Mouse (Mus musculus) cerebellum, postnatal 4 days (tissue): ENCODE data around the gene Guca2a.
"Not testable (repeated sequence)": the region's sequence is repeated elsewhere in the genome, so short reads cannot be mapped to it uniquely, and the experiment has no call there.

Source experiments
- DNase-seq, 2 experiments: peaks; one replicate each; pipeline ENCODE4 v3.0.0; 2022; ENCODE audit warnings: low spot score in 2 of 2, mixed read lengths in 1 of 2

The Guca2a gene

DNA sequence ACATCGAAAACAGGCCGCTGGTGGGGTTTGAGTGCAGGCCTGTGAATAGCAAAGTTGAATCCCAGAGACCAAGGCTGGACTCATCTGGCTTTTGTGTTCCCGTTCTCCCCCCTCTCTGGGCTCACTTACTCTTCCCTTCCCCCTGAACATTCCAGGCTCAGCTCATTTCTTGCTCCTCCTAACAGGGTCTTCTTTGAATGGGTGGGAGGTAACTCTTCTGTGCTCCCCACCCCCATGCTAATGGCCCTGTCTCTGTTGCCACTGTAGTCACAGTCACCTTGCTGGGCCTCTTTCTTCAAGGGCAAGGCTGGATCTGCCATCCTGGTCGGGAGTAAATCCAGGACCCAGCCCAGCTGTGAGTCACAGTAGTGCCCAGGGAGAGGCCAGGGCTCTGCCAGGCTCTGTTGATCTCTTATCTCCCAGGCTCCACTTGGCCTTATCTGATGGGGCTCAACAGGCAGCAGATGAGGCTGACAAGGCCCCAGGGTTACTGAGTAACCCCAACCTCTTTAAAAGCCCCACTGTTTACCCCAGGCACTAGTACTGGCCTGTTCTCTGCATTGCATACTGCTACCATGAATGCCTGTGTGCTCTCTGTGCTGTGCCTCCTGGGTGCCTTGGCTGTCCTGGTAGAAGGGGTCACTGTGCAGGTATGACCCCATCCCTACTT is at the start of gene Guca2a:
TSS of gene Guca2a (plus strand) at position 529 of the 670 bp plus-strand sequence.
- DNase-seq = no peak

DNA sequence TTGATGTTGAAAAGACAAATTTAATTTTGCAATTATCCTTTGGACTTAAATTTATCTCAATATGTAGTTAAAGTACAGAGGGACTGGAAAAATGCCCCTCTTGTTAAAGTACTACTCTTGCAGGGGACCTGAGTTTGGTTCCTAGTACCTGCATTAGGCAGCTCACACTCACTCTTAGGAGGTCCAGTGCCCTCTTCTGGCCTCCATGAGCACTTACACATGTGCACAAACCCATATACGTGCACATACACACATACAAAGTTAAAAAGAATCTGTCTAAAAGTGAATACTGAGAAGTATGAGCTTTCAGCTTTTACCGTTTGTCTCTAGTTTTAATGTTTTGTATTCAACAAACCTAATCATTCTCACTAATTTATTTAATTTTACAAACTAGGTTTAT is 49.5 kb upstream of the Guca2a start:
- DNase-seq = no peak

DNA sequence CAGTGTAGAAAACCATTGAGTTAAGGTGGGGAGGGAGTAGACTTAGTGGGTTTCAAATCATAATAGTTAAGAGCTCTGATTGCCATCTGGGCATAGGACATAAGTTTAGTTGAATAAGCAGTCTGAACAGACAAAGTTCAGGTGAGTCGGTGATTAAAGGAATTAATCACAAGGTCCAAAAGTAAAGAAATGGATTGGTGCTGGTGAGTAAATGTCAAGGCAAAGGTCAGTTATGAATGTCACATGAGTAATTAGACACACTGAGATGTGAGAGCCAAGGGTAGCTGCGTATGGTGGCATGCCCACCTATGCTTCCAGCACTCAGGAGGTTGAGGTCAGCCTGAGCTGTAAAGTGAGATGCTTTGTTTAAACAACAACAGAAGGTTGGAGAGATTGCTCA is 48.1 kb upstream of the Guca2a start:
- no peak for DNase-seq

DNA sequence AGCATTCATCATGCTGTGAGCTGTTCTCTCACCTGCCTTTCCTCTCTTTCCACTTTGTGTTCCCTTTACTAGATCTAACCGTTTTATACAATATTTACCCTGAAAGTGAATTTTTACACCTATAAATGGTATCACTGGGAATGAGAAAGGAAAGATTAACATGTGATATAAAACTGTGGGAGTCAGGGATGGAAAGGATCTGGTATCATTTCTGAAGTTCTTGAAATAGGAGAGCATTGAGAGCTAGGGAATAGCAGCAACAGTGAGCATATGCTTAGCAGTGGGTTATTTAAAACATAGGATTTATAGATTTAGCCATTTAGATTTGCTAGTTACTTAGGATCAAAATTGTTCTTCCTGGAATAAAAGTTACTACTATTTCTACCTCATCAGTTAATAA is 47.5 kb upstream of the Guca2a start:
- no peak for DNase-seq

DNA sequence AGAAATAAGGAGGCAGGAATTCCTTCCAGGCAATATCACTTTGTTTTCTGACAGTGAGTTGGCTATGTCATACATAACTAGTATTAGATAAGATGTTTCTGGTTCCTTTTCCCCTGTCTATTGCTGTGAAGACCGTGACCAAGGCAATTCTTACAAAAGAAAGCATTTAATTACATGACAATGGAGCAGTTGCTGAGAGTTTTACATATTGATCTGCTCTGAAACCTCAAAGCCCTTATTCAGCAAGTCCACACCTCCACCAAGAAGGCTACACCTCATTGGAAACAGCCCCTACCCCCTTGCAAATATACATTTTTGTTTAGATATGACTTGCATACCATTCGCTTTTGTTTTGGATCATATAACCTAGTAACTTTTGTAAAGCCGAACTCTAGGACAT is 45.0 kb upstream of the Guca2a start:
- no peak for DNase-seq

DNA sequence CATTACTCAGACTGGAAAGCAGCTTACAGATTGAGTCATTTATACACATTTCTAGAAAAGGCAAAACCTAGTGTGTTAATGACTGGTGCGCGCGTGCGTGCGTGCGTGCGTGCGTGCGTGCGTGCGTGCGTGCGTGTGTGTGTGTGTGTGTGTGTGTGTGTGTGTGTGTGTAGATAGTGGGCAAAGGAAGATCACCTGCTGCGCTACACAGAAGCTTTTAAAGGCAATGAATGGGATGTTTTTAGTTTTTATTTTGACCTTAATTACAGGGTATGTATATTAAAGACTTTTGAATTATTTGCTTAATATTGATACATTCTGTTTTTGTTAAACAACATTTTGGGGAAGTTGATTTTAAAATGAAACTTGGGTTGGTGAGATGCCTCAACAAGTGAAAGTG is 43.2 kb upstream of the Guca2a start:
- DNase-seq = no peak

DNA sequence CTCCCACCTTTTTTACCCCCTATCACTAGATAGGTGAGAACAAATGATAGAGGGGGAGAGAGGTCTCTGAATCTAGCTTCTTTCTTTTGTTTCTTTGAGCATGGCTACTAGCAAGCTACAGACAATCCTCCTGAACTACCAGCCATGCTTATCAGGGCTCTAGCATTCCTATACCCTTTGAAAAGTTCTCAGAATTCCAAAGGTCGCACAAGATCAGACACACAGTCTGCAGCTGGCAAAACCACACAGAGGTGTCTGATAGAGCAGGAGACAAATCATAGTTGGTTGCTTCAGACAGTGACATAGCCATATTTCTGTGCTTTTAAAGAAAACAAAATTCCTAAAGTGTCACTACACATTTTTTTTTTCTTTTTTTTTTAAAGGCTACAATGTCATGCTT is 37.9 kb upstream of the Guca2a start:
- DNase-seq = no peak

DNA sequence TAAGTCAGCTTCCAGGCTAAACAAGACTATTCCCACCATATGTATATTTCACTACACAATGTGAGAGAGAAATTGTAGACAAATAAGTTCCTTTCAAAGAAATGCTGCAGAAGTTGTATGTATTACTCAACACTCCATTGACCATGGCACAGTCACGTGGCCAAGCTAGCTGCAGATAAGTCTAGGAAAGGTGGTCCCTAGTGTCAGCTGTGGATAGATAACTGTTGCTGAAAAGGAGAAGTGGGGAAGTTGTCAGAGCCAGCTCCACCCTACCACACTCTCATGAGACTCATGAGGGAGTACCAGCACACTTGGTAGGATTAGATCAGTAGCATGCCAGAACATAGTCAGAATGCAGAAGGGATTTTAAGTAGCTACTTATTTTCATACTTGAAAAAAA is 28.0 kb upstream of the Guca2a start:
- DNase-seq = no peak

DNA sequence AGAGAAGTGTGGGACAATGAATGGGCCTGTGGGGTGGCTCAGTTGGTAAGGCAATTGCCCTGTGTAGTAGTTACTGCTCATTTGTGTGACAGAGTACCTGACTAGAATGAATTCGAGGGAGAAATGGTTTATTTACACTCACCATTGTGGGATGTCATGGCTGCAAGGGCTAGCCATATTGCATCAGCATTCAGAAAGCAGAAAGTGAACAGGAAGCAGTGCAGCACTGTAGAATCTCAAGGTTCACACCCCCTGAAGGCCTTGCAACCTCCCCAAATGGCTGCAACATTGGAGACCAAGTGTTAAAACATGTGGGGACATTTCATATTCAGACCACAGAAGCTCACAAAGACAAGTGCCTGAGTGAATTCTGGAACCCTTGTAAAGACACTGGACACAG is 23.4 kb upstream of the Guca2a start:
- no peak for DNase-seq

DNA sequence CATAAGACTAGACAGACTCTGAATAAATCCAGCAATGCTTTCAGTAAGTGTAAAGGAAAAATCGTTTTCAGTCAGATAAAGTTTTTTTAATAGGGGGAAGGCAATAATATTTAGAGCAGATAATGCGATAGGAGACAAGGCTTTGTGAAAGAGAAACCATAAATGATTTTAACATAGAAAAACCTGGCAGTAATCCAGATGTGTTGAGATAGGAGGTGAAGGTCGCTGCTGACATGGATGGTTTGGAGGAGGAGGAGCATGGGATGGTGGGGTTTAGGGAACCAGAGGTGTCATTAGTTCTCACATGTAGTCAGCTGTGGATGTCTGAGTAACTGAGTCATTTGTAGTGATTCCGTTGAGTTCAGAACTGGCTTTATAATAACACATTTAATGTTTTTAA is 22.8 kb upstream of the Guca2a start:
- DNase-seq = no peak

DNA sequence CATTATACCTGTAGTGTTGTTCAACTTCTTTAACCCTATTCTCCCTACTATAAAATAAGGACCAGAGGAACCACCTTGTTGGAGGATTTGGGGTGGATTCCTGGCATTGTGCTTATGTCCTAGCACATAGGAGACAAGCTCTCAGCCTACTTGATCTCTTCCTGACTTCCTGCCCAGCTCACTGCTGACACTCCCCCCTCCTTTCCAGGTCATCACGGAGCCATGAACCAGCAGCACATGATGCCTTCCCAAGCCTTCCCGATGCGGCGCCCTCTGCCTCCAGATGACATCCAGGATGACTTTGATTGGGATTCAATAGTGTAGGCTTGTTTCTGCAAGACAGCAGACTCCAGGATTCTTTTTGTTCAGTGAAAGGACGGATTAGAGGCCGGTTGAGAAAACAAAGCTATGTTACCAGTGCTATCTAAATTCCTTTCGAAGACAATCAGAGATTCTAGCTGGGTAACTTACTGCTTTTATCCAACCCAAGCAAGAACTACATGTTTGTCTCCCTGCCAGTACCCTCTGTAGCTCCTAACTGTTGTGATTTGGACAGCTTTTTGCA is 11.3 kb upstream of the Guca2a start:
- no peak for DNase-seq

DNA sequence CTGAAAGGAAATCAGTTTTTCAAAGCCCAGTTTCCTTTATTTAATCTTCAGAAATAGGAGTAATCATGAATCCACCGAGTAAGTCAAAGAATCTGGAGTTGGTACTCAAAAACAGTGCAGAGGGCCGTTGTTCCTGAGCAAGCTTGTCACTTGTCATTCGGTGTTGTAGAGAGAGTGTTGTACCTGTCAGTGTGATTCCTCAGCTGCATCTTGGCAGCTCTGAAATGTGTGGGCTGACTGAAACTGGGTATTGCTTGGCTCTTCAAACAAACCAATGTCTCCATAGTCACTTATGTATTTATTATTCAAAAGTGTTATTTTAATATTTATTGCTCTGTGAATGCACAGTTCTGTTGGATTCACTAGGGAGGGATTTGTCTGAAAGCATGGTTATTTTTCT is 10.6 kb upstream of the Guca2a start:
- DNase-seq = no peak

DNA sequence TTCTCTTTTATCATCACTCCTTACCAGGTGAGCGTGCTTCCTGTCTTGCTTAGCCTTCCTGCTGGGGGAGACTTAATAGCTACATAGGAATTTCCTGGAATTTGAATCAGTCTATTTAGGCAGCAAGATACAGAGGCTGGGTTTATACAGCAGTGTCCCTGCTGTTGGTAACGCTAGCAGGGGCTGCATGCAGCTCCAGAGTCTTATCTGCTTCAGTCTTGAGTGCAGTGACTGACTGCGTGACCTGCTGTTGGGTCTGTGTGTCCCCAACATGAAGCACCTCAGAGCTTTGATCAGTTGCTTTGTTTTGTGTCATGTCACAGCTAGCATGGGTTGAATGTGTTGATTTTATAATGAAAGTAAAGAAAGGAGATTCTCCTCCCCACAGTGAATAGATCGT is 10.2 kb upstream of the Guca2a start:
- DNase-seq = no peak

DNA sequence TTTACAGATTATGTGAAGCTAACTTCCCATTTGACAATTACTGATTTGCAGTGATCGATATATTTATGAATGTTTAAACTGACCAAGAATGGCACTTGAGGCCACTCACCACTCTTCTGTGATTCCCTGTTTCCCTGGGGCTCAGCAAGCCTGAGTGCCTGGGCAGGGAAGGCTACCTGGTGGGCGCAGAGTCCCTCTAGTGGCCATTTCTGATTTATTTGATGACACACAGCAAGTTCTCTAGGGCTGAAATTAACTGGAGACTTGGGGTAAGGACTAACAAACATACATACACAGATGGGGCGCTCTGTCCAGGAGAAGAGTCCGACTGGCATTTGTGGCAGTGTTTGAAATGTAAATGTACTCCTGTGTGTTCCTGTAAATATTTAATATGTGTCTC is 9.1 kb upstream of the Guca2a start:
- DNase-seq = not testable (repeated sequence)

DNA sequence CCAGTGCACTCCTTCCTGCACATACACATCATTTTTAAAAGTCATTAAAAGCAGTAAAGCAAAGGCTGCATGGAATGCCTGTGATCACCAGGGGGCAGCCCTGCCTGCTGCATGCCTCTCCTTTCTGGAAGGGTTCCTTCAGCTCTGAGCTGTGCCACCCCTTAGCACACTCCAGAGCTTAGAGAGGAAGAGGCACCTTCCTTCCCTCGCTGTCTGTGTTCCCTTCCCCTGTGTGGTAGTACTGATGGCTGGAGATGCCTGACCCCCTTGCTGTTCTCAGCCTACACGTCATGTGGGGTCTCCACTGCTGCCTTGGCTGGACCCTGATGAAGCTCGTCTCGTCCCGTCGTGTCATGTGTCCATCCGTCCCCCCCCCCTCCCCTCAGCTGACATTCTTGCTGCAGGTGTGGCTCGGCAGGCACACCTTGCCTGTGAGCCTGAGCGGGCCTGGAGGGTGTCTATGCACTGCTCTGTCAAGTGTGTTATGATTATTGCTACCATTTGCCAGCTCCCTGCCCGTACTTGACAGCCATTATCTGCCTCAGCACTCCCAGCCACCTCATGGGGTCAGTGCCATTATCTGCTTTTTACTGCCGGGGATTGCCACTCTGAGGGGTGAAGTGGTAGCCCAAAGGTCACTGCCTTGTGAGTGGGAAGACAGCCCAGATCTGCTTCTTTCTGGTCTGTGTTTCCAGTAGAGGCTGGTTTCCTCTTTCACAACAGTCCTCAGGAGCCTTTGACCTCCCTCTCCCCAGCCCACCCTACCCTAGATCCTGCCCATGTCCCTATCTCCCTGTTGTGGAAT is 6.2 kb upstream of the Guca2a start:
- peak in 1 of 2 experiments; percentile 38 for DNase-seq

DNA sequence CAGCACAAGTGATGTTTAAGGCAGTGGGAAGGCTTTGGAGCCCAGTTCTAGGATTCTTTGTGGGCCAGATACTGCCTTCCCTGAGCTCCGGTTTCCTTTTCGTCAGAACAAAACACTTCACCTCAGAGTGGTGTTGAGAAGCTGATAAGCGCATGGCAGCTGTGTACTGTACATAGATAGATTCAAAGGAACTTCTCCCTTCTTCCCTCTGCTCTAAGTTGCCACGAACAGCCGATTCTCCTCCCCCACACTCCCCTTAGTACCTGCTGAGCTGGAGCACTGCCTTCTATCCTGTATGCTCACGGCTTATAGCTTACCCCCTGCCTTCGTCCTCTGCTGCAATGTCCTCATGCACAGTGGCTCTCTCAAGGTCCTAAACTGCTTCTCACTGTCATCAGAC is 4.8 kb upstream of the Guca2a start:
- DNase-seq = no peak

DNA sequence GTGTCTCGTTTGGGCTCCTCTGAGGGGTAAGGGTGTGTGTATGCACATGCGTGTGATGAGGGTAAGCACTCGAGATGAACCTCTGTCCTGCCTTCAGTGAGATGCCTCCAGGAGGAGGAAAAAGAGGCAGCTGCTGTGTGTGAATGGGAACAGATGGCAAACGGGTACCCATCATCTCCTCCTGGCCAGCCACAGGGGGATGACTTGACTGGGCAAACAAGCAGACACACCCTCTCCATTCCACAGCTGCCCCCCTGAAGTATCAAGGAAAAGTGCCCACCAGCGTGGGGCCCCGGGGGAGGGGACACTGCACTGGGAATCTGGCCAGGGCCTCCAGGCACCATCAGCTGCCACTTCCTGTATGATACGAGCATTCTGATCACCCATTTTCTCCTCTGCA is 4.2 kb upstream of the Guca2a start:
- DNase-seq = peak in 1 of 2 experiments; percentile 57

DNA sequence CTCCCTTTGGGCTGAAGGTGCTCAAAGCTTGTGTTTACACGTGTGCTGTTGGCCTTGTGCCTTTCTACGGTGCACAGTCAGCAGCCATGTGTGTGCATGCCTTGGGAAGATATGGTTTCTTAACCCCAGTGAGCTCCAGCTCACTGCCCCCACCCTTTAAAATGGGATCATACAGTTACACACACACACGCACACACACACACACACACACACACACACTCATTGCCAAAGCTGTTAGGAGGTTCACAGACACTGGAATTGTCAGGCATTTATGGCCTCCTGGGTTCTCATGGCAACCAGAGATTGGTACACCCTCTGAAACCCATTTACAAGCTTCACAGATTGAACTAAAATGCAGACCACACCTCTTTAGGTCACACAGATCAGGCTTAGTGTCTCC is 3.6 kb upstream of the Guca2a start:
- no peak for DNase-seq

DNA sequence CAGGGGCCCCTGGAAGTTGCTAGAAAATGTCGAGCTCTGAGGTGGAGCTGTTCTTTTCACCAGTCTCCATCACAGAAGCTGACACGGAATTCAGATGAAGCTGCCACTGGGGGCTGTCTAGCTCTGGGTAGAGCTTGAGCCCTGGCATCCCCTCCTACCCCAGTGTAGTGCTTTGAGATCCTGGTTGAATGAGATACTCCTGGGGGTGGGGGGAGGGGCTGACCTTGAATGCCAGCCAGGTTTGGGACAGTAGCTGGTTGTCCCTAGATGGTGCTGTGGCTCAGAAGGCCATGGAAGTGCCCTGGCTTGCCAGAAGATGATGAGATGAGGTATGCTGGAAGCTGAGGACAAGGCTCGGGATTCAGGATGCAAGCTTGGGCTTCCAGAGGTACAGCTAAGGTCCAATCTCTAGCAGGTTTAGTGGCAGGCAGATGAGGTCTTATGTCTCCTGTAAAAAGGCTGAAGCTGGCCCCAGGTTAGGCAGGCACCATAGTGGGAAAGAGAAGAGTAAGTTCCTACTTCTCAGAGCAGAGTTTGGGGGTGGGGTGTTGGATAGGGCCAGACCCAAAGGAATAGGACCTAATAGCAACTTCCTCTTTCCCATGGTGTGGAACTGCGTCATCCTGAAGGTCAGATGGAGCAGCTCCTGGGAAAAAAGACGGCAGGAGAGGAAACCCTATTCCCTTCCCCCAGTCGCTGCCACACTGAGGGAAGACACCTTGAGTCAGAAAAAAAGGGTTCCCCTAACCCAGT is 2.4 kb upstream of the Guca2a start:
- no peak for DNase-seq

DNA sequence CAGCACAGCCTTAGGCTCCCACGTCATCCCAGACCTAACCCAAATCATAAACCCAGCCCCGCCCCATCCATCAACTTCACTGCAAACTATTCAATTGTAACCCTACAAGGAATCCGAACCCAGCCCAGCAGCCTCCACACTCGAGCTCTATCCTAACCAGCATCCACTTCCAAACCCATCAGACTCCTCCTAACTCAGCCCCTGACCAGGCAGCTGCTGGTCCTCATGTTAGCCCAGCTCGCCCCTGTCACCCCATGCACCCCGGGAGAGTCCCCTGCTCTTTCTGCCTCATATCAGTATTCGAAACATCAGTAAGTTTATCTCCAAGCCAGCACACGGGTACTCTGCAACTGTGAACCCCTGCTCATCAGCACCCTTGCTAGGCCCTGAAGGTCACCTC is 1.8 kb upstream of the Guca2a start:
- no peak for DNase-seq

DNA sequence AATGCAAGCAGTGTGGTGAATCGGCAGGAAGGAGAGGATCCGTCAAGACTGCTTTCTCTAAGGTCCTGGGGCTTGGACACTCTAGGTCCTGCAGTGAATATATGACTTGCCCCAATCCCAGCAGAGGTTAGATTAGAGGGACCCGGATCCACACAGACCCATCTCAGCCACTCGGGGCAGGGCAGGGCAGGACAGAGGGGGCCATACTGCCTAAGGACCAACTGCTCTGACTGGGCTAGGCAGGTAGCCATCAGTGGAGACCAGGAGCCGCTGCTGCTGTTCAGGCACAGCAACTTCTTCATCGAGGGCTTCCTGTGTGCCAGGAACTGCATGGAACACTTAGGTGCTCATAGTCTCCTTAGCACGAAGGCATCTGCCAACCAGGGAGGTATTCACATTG is 773 bp upstream of the Guca2a start:
- no peak for DNase-seq

DNA sequence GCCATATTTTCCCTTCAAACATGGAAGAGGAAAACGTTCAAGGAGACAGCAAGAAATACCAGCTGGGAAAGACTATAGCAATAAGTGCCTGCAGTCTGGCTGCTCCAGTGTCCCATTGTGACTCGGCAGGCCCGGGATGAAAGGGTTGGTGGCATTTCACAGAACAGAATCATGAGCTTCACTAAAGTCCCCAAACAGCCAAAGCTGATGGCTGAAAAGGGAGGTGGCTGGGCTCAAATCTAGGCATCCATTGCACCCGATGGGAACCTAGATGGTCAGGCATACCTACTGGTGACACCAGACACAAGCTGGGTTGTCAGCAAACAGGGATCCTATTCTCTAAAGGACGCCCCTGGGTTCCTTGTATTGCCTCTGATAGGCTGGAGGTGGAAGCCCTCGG is 442 bp downstream of the Guca2a start:
- no peak for DNase-seq

DNA sequence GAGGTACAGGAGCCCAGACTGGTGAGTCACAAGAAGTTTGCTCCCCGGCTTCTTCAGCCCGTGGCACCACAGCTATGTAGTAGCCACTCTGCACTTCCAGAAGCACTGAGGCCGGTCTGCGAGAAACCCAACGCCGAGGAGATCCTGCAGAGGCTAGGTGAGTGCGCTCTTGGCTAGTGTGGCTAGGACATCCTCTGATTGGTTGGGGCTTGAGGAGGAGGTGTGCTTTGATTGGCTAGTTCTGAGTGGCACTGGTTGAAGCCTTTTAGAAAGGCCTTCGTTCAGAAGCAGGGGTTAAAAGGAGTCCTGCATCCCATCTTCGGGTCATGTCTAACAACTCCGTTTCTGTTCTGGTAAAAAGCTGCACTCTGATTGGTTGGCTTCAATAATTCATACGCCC is 1.2 kb downstream of the Guca2a start:
- DNase-seq = no peak
